Mouse (Mus musculus) forebrain, postnatal 0 days (tissue): ENCODE measurements around the gene Ankrd39. TPM values are rescaled to one million over a fixed set of nuclear protein-coding genes. Genes with fewer than 3 reads are reported as not detected.

Source experiments
- ATAC-seq: fragments of 200-750 bp; cut with Nextera tagmentation; 2 replicates; pipeline ENCODE4 v1.8.0; 2017; ENCODE audit warnings: mild to moderate bottlenecking, moderate library complexity
- DNase-seq: peaks from one replicate; pipeline ENCODE4 v3.0.0-alpha.2; 2015
- H3K27ac ChIP-seq: fragments of 300-500 bp; sonication (generic); 2 replicates; pipeline ENCODE4 v1.5.1; 2014; ENCODE audit warnings: low read depth, mild to moderate bottlenecking, antibody characterized with exemption, low read length, moderate library complexity, mixed read lengths
- H3K27me3 ChIP-seq: fragments of 300-500 bp; sonication (generic); 2 replicates; pipeline ENCODE4 v1.6.1; 2014; ENCODE audit warnings: mild to moderate bottlenecking, low read length, mixed read lengths; ENCODE audit not compliant: insufficient read depth
- H3K36me3 ChIP-seq: fragments of 300-500 bp; sonication (generic); 2 replicates; pipeline ENCODE4 v1.6.1; 2014; ENCODE audit warnings: mild to moderate bottlenecking, moderate library complexity; ENCODE audit not compliant: insufficient read depth
- H3K4me1 ChIP-seq: fragments of 300-500 bp; sonication (generic); 2 replicates; pipeline ENCODE4 v1.6.1; 2014; ENCODE audit warnings: antibody characterized with exemption; ENCODE audit not compliant: insufficient read depth
- H3K4me2 ChIP-seq: fragments of 300-500 bp; sonication (generic); 2 replicates; pipeline ENCODE4 v1.6.1; 2014; ENCODE audit warnings: low read depth, mild to moderate bottlenecking, moderate library complexity
- H3K4me3 ChIP-seq: fragments of 300-500 bp; sonication (generic); 2 replicates; pipeline ENCODE4 v1.5.1; 2014; ENCODE audit warnings: low read depth, low read length, mixed read lengths
- H3K9ac ChIP-seq: fragments of 300-500 bp; sonication (generic); 2 replicates; pipeline ENCODE4 v1.6.1; 2014; ENCODE audit warnings: mild to moderate bottlenecking
- H3K9me3 ChIP-seq: fragments of 300-500 bp; sonication (generic); 2 replicates; pipeline ENCODE4 v1.6.1; 2016; ENCODE audit warnings: low read length
- CTCF ChIP-seq: sonication (generic); IDR thresholded peaks from 2 replicates; pipeline ENCODE4 v1.5.1; 2016; ENCODE audit warnings: antibody characterized with exemption, control low read depth, low read depth
- WGBS: fragments of 180-500 bp; shearing (Covaris S2); extraction: QIAGEN DNeasy Blood & Tissue Kit; methylation state at CpG from one replicate; pipeline ENCODE4 v1.1.7; 2014; 5-methylcytosine and 5-hydroxymethylcytosine counted together
- polyA plus RNA-seq: library from polyadenylated mRNA; unstranded; fragments of >200 nt; fragmentation: Nextera tagmentation; extraction: Ambion mirVana; gene quantifications from 2 replicates; pipeline ENCODE4 v1.2.1, GENCODE M21; 2015
- total RNA-seq: library from RNA; depleted of rRNA; stranded (reverse); fragments of >200 nt; gene quantifications from 2 replicates; pipeline ENCODE4 v1.2.3, GENCODE M21; 2014

Ankrd39 gene
- total and polyA plus RNA-seq, 2 experiments from 2014 or later, result 23.6 to 25.5 TPM

DNA sequence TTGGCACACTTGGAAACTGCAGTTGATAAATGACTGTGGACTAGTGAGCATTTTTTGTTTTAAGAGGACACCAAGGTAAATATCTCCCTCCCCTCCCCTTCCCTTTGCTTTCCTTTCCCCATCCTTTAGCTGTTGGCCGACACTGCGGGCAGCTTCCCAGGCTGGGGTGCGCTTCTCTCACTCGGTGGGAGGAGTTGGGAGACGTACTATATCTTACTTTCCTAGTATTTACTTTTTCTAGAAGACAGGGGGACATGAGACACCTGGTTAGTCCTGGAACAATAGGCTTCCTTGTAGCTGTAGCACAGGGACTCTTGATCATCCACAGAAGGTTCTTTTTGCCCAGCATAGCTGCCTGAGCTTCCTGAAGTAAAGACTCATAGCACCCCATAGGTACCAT is 23.2 kb downstream of the Ankrd39 start:
- Histone ChIP-seq H3K27ac (no peak overlapping the region), H3K27me3 (no peaks in the 10 kb centered on the region), H3K9ac (no peak overlapping the region), H3K9me3 (no peaks in the 10 kb centered on the region), H3K36me3 (peaks cover 78% of the 10 kb centered on the region), H3K4me3 (no peak overlapping the region), H3K4me2 (no peak overlapping the region), H3K4me1 (no peaks in the 10 kb centered on the region)
- 69% methylated on average over 5 of the region's 5 CpGs for WGBS
- DNase-seq, result no peak
- no peak for TF ChIP-seq CTCF
- no peak for ATAC-seq

DNA sequence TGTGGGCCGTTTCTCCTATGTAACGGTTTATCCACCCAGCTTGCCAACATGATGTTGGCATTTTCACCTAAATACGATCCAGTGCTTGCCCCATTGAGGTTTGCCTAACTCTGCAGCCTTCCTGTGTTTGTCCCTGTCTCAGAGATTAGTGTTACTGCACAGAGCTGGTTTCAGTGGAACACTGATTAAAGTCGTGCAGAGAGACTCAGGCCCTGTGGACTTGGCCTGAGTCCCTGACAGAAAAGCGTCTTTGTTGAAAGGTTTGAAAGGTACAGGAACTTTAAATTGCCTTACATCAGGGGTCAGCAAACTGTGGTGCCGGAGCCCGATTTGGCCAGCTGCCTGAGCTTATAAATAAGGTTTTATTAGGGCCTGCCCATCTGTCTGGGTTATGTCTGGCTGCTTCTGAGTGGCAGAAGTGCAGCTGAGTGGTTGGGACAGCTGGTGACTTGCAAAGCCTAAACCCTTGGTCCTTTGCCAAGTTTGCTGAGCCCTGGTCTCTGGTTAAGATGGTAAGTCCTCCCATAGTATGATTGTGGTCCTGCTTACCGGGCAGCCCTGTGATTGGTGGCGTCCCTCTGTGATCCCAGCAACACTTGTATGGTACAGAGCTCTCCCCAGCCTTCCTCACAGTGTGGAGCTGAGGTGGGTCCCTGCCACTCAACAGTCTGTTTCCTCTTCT is 23.8 kb downstream of the Ankrd39 start:
- no peak overlapping the region for H3K9ac ChIP-seq
- H3K9me3 ChIP-seq, result no peaks in the 10 kb centered on the region
- no peak overlapping the region for H3K4me3 ChIP-seq
- no peak for TF ChIP-seq CTCF
- no peak overlapping the region for H3K4me2 ChIP-seq
- no peaks in the 10 kb centered on the region for H3K27me3 ChIP-seq
- H3K4me1 ChIP-seq, result no peaks in the 10 kb centered on the region
- peaks cover 84% of the 10 kb centered on the region for H3K36me3 ChIP-seq
- peak; percentile 14 for DNase-seq
- 28% methylated on average over 9 of the region's 9 CpGs for WGBS
- ATAC-seq, result no peak
- no peak overlapping the region for H3K27ac ChIP-seq

DNA sequence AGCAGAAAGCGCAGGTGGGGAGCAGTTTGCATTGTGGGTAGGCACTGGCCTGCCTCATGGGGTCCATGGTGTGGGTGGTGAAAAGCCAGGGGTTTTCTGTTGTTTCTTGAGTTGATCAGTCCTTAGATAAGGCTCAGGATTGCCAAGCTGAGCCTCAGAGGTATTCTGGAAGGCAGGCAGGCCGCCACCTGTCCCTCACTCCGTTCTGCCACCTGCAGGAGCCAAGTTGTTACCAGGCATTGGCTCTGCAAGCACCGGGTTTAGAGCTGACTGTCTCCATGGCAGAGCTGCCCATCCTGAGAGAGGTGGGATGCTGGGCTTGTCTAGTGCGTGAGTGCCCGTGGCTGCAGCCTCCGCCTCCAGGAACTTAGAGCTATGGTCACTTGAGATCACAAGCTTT is 25.0 kb downstream of the Ankrd39 start:
- peaks cover 89% of the 10 kb centered on the region for H3K36me3 ChIP-seq
- ATAC-seq, result no peak
- 88% methylated on average over 7 of the region's 7 CpGs for WGBS

DNA sequence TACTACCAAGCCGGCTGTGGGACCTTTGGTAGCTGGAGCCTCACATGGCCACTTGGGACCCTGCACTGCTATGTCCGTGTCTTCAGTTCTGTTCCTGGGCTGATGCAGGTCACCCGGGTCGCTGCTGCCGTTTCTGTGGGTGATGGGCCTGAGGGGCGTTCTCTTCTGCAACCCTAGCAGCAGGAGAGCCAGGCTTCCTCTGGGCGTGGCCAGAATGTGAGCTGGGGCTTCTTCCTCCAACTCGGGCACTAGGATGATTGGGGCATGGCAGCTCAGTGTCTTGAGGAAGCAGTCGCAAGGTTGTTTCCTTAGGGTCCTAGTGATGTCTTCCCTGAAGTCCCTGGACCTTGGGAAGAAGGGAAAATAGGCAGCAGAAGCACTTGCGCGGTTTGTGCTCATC is 27.6 kb downstream of the Ankrd39 start:
- no peak for DNase-seq
- WGBS, result 87% methylated on average over 11 of the region's 11 CpGs
- Histone ChIP-seq H3K36me3 (peaks cover 66% of the 10 kb centered on the region), H3K9me3 (no peaks in the 10 kb centered on the region), H3K4me3 (no peak overlapping the region), H3K9ac (no peak overlapping the region), H3K4me1 (peaks cover 4% of the 10 kb centered on the region), H3K4me2 (no peak overlapping the region), H3K27me3 (no peaks in the 10 kb centered on the region), H3K27ac (no peak overlapping the region)
- TF ChIP-seq CTCF, result no peak
- no peak for ATAC-seq

More for the DNA sequence above, 25.0 kb downstream of the Ankrd39 start:
- no peak overlapping the region for H3K27ac ChIP-seq
- TF ChIP-seq CTCF, result no peak
- no peak overlapping the region for H3K9ac ChIP-seq
- no peak overlapping the region for H3K4me2 ChIP-seq
- H3K9me3 ChIP-seq, result no peaks in the 10 kb centered on the region
- H3K4me3 ChIP-seq, result no peak overlapping the region
- no peaks in the 10 kb centered on the region for H3K27me3 ChIP-seq
- DNase-seq, result no peak
- H3K4me1 ChIP-seq, result no peaks in the 10 kb centered on the region

DNA sequence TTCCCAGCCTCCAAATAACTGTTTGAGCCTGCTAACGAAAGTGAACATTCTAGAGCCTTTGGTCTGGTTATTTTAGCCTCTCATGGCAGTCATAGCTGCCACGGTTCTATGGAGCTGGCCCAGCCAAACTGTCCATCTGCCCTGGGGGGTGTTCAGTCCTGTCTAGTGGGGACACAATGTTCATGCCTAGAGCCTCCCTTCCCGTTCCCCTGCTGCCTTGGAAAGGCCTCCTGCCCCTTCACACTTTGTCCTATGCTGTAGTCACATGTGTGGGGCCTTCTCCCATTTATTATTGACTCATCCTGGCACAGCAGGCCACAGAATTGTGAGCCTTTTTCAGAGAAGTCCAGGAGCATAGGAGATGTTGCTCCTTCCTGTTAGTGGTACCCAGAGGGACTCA is 29.0 kb downstream of the Ankrd39 start:
- no peak overlapping the region for H3K27ac ChIP-seq
- peaks cover 14% of the 10 kb centered on the region for H3K4me1 ChIP-seq
- no peak overlapping the region for H3K4me3 ChIP-seq
- H3K36me3 ChIP-seq, result peaks cover 54% of the 10 kb centered on the region
- 67% methylated on average over 3 of the region's 3 CpGs for WGBS
- H3K9me3 ChIP-seq, result no peaks in the 10 kb centered on the region
- no peaks in the 10 kb centered on the region for H3K27me3 ChIP-seq
- no peak for DNase-seq
- no peak overlapping the region for H3K9ac ChIP-seq
- no peak for TF ChIP-seq CTCF
- H3K4me2 ChIP-seq, result no peak overlapping the region
- ATAC-seq, result no peak

DNA sequence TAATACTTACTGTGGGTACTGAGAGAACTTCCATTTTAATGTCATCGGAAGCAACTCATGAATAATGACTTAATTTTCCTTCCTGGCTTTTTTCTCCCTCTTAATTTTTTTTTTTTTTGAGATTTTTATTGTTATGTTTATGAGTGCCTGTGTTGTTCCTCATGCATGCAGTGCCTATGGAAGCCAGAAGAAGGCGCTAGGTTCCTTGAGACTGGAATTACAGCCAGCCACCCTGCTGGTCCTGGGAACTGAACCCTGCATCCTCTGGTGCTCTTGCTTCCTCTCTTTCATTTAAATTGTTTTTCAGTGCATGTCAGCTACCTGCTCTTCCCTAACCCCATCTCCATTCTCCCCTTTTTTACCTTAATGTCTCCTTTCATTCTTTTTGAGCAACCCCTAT is 33.5 kb downstream of the Ankrd39 start:
- H3K4me3 ChIP-seq, result peak overlapping the region; percentile 90
- H3K4me1 ChIP-seq, result peaks cover 14% of the 10 kb centered on the region
- 24% methylated on average over 2 of the region's 2 CpGs for WGBS
- peak overlapping the region; percentile 89 for H3K4me2 ChIP-seq
- H3K27me3 ChIP-seq, result no peaks in the 10 kb centered on the region
- no peak overlapping the region for H3K27ac ChIP-seq
- no peak for DNase-seq
- no peak overlapping the region for H3K9ac ChIP-seq
- TF ChIP-seq CTCF, result peak; percentile 67
- no peak for ATAC-seq
- no peaks in the 10 kb centered on the region for H3K9me3 ChIP-seq
- H3K36me3 ChIP-seq, result peaks cover 9% of the 10 kb centered on the region; the same call in 1 of the 2 replicates

DNA sequence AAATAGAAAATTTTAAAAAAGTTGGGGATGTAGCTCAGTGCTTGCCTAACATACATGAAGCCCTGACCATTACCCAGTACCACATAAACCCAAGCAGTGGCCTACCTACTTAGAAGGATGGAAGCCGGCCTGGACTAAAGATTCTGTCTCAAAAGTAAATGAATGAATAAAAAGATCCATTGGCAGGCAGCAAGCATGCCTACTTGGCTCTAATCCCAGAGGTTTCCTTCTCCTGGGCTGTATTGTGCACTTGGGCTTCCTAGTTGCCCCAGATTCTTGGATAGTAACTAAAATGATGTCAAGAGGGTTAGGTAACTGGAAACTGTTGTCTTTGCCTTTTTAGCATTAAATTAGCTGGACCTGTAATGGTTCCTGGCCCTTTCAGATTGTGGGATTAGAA is 33.9 kb downstream of the Ankrd39 start:
- ATAC-seq (no peak), DNase-seq (peak; percentile 33)
- Histone ChIP-seq H3K4me2 (peak overlapping the region; percentile 89), H3K27ac (no peak overlapping the region), H3K9me3 (no peaks in the 10 kb centered on the region), H3K9ac (peak overlapping the region; percentile 92; the same call in 1 of the 2 replicates), H3K4me3 (peak overlapping the region; percentile 90), H3K36me3 (peaks cover 5% of the 10 kb centered on the region; the same call in 1 of the 2 replicates), H3K4me1 (peaks cover 14% of the 10 kb centered on the region), H3K27me3 (no peaks in the 10 kb centered on the region)
- no peak for TF ChIP-seq CTCF
- WGBS, result 3% methylated on average over 1 of the region's 1 CpGs
